Mouse (Mus musculus) mouse embryonic stem cell (cell line): ENCODE measurements around the gene Tbc1d16.

Source experiments
- in situ Hi-C, 2 experiments: fragments of 300-500 bp; cut with MboI; formaldehyde crosslinking; loops; 1 replicate in 1 of 2; 3 replicates in 1 of 2; pipeline ENCODE4 v1.14.3; 2019 to 2020; ENCODE audit warnings: low sequenced_read_pairs in 2 of 2, low pct_unique_long_range_greater_than_20kb in 1 of 2, mixed read lengths in 1 of 2; ENCODE audit not compliant: unreplicated experiment in 1 of 2

The Tbc1d16 gene

GRCm38 (mm10) chr11:119238305-119238721 is 10.0 kb upstream of the Tbc1d16 start:
- in situ Hi-C loops = no loop called here

GRCm38 (mm10) chr11:119237568-119238304 is 9.4 kb upstream of the Tbc1d16 start:
- in situ Hi-C loops = no loop called here

GRCm38 (mm10) chr11:119237007-119237406 is 8.7 kb upstream of the Tbc1d16 start:
- in situ Hi-C loops = no loop called here

- in situ Hi-C loops = no loop called here
Measured at GRCm38 (mm10) chr11:119236354-119236753, 8.1 kb upstream of the Tbc1d16 start.

DNA sequence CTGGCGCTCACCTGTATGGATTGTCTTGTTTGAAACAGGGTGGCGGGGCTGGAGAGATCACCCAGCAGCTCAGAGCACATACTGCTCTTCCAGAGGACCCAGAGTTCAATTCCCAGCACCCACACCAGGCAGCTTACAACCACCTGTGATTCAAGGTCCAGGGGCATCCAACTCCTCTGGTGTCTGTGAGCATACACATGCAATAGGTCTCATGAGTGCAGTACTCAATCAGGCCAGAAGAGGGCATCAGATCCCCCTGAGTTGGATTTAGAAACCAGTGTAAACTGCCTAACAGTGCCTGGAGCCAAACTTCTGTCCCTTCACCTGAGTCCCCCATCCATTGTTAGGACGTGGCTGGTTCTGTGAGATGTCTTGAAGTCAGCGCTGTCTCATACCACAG is 7.3 kb upstream of the Tbc1d16 start:
- in situ Hi-C loops = no loop called here

DNA sequence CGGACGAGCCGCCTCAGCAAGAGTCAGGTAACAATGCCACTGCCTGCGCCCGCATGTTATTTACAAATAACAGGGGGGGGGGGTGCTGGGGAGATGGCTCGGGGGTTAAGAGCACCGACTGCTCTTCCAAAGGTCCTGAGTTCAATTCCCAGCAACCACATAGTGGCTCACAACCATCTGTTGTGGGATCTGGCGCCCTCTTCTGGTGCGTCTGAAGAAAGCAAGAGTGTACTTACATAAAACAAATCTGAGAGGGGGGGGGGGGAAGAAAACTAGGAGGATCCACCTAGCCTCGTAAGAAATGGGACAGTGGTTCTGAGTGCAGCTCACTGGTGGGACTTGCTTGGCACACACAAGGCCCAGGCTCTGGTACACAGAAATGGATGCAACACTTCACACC is 6.5 kb upstream of the Tbc1d16 start:
- in situ Hi-C loops = no loop called here

GRCm38 (mm10) chr11:119228846-119229626 is 737 bp upstream of the Tbc1d16 start:
- in situ Hi-C loops = no loop called here

DNA sequence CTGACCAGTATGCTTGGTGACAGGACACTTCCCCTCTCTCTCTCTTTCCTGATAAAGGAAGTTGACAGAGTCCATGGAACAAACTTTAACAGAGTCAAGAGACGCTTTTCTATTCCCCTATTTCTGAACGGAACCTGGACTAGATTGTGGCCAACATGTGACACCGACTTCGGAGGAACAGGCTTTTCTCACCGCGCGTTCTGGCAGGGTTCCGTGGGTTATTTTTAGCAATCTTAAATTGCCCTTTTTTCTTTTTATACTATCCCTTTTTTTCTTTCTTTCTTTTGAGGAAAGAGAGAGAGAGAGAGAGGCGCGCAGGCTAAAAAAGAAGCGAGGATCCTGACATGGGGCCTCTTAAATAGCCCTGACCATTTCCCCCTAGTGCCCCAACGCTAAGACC is 708 bp downstream of the Tbc1d16 start:
- in situ Hi-C loops = no loop called here

DNA sequence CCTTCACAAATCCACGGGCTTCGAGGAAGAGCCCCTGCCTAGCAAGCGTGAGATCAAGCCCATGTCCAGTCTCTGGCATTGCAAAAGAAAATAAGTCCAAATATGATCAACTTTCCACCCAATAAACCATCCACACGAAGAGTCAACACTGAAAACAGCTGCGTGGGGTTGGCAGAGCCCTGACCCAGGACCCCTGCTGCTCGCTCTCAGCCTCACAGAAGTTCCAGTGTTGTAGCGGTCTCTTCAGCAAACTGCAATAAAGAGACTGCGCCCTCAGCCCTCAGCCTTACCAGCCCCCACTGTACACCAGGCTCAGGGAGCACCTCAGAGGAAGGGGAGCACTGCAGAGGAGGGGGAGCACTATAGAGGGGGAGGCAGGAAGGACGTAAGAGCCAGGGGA is 2.7 kb downstream of the Tbc1d16 start:
- in situ Hi-C loops = no loop called here

DNA sequence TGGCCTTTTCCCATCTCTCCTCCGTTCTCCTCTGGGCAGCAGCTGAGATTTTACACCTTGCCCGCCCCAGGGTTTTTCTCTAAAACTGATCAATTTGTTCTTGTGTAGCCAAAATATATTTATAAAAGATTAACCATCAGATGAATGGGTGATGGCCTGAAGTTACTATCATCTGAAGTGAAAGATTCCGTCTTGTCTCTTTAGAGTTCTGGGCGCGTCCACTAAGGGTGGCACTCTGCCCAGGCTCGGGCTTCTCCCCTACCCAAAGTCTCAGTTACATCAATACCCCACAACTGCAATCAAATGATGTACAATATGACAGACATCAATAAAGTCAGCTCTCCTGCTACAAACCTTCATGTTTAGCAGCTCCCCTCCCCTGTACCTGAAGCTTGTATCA is 3.4 kb downstream of the Tbc1d16 start:
- in situ Hi-C loops = no loop called here

GRCm38 (mm10) chr11:119223124-119223890 is 5.0 kb downstream of the Tbc1d16 start:
- in situ Hi-C loops = no loop called here

- in situ Hi-C loops = no loop called here
Measured at GRCm38 (mm10) chr11:119221812-119222510, 6.3 kb downstream of the Tbc1d16 start.

GRCm38 (mm10) chr11:119219816-119220465 is 8.4 kb downstream of the Tbc1d16 start:
- in situ Hi-C loops = no loop called here

- in situ Hi-C loops = no loop called here
Measured at GRCm38 (mm10) chr11:119217861-119218260, 10.4 kb downstream of the Tbc1d16 start.

GRCm38 (mm10) chr11:119215905-119216507 is 12.3 kb downstream of the Tbc1d16 start:
- in situ Hi-C loops = no loop called here

GRCm38 (mm10) chr11:119215038-119215904 is 13.0 kb downstream of the Tbc1d16 start:
- in situ Hi-C loops = no loop called here
